20 mouse cellular contexts compared by ENCODE assay signal in genomic region chr9:15037237-15037636, GRCm38 (mm10). TPM values are rescaled to one million over a fixed set of nuclear protein-coding genes. Genes with fewer than 3 reads are reported as not detected.
A peak's percentile ranks its signal among the peaks of the same experiment; 100 is the strongest.
DNase-seq lines count a peak whose midpoint lies in the region; ATAC-seq and TF ChIP-seq lines count a peak whose summit lies in the region.
"Had no signal": no experiment of that assay in that cellular context is flagged by ENCODE, and none has a peak within 500 bp of the region (broad histone marks: within the 10 kb centered on the region; RNA-seq: fewer than 3 reads in every experiment).

No protein-coding gene starts in this region.

- H3K4me2 ChIP-seq in hindbrain, embryonic 12.5 days (replicated peaks) = no peak overlapping the region
- H3K4me2 ChIP-seq in hindbrain, embryonic 14.5 days (replicated peaks) = no peak overlapping the region
- H3K4me2 ChIP-seq in midbrain, embryonic 13.5 days (replicated peaks) = no peak overlapping the region
- H3K4me2 ChIP-seq in midbrain, embryonic 15.5 days = no peak overlapping the region
- H3K4me2 ChIP-seq: heart, embryonic 12.5 days; limb, embryonic 13.5 days; liver, embryonic 15.5 days had no signal

- H3K36me3 ChIP-seq in hindbrain, embryonic 12.5 days = 0 out of 2 replicates have a peak, but pooled peaks cover 6% of the 10 kb centered on the region
- 0 out of 2 replicates have a peak, but pooled peaks cover 2% of the 10 kb centered on the region for H3K36me3 ChIP-seq in hindbrain, embryonic 14.5 days (replicated peaks; ENCODE audit: control insufficient read depth, insufficient read depth)
- H3K36me3 ChIP-seq in midbrain, embryonic 13.5 days = peaks cover 15% of the 10 kb centered on the region
- H3K36me3 ChIP-seq in midbrain, embryonic 15.5 days (replicated peaks) = no peaks in the 10 kb centered on the region; the same call in 1 of the 2 replicates
- H3K36me3 ChIP-seq: heart, embryonic 12.5 days; liver, embryonic 15.5 days had no signal

- H3K4me1 ChIP-seq in hindbrain, embryonic 12.5 days = peaks cover 9% of the 10 kb centered on the region
- H3K4me1 ChIP-seq in hindbrain, embryonic 14.5 days (replicated peaks; ENCODE audit: control insufficient read depth, insufficient read depth, low read length) = peaks cover 7% of the 10 kb centered on the region
- peaks cover 47% of the 10 kb centered on the region for H3K4me1 ChIP-seq in midbrain, embryonic 13.5 days (replicated peaks)
- peaks cover 32% of the 10 kb centered on the region for H3K4me1 ChIP-seq in midbrain, embryonic 15.5 days
- H3K4me1 ChIP-seq in olfactory bulb, adult 2 months (ENCODE audit: control insufficient read depth, insufficient read depth, low read length) = peaks cover 32% of the 10 kb centered on the region

- H3K9me3 ChIP-seq in hindbrain, embryonic 12.5 days (replicated peaks) = no peaks in the 10 kb centered on the region
- no peaks in the 10 kb centered on the region for H3K9me3 ChIP-seq in hindbrain, embryonic 14.5 days (ENCODE audit: control insufficient read depth, low read length)
- no peaks in the 10 kb centered on the region for H3K9me3 ChIP-seq in midbrain, embryonic 13.5 days
- H3K9me3 ChIP-seq in midbrain, embryonic 15.5 days = no peaks in the 10 kb centered on the region
- H3K9me3 ChIP-seq: limb, embryonic 13.5 days; liver, embryonic 15.5 days had no signal

- no peak for ATAC-seq in hindbrain, embryonic 12.5 days (ENCODE audit: low FRiP score)
- no peak for ATAC-seq in hindbrain, embryonic 14.5 days (ENCODE audit: low FRiP score)
- ATAC-seq in midbrain, embryonic 13.5 days = no peak
- ATAC-seq in midbrain, embryonic 15.5 days (replicated peaks) = no peak
- peak; percentile 1 to 5; a peak in 1 of 4 replicates for ATAC-seq in hematopoietic stem cell, adult 5-6 weeks (replicated peaks in 1 of 2; ENCODE audit: insufficient read depth in 1 of 2, low FRiP score in 2 of 2, low TSS enrichment in 1 of 2, low read depth in 1 of 2, poor library complexity in 2 of 2, severe bottlenecking in 2 of 2)
- no peak for ATAC-seq in monocyte, adult 5-6 weeks (replicated peaks; ENCODE audit: insufficient number of reproducible peaks, low FRiP score, low TSS enrichment, poor library complexity, severe bottlenecking)
- ATAC-seq: activated CD4-positive, CD25-positive, alpha-beta regulatory T cell, adult 4 months; lung, postnatal 0 days; Patski had no signal

- TF ChIP-seq POLR2A in olfactory bulb, adult 2 months (IDR thresholded peaks at IDR 0.05; ENCODE audit: insufficient read depth, low read depth, low read length) = no peak

- no peaks in the 10 kb centered on the region for H3K27me3 ChIP-seq in hindbrain, embryonic 12.5 days
- H3K27me3 ChIP-seq in hindbrain, embryonic 14.5 days (ENCODE audit: control insufficient read depth, insufficient read depth, low read length) = no peaks in the 10 kb centered on the region
- no peaks in the 10 kb centered on the region for H3K27me3 ChIP-seq in midbrain, embryonic 13.5 days
- H3K27me3 ChIP-seq in midbrain, embryonic 15.5 days (replicated peaks) = no peaks in the 10 kb centered on the region
- H3K27me3 ChIP-seq: heart, embryonic 12.5 days; limb, embryonic 13.5 days; liver, embryonic 15.5 days; Patski had no signal

- TF ChIP-seq CTCF in olfactory bulb, adult 2 months (IDR thresholded peaks at IDR 0.05; ENCODE audit: insufficient read depth, low read depth, low read length) = no peak

- no peak overlapping the region for H3K9ac ChIP-seq in hindbrain, embryonic 12.5 days
- H3K9ac ChIP-seq in hindbrain, embryonic 14.5 days = no peak overlapping the region
- H3K9ac ChIP-seq in midbrain, embryonic 13.5 days (replicated peaks) = no peak overlapping the region
- no peak overlapping the region for H3K9ac ChIP-seq in midbrain, embryonic 15.5 days
- H3K9ac ChIP-seq: heart, embryonic 12.5 days; limb, embryonic 13.5 days; liver, embryonic 15.5 days had no signal

- H3K4me3 ChIP-seq in hindbrain, embryonic 12.5 days = no peak overlapping the region
- no peak overlapping the region for H3K4me3 ChIP-seq in hindbrain, embryonic 14.5 days (replicated peaks; ENCODE audit: low read length)
- H3K4me3 ChIP-seq in midbrain, embryonic 13.5 days (replicated peaks) = no peak overlapping the region
- no peak overlapping the region for H3K4me3 ChIP-seq in midbrain, embryonic 15.5 days
- H3K4me3 ChIP-seq in olfactory bulb, adult 2 months (ENCODE audit: insufficient read depth, low read depth, low read length) = no peak overlapping the region
- H3K4me3 ChIP-seq: heart, embryonic 12.5 days; limb, embryonic 13.5 days; liver, embryonic 15.5 days had no signal

- DNase-seq in hindbrain, embryonic 14.5 days (ENCODE audit: low spot score) = no peak
- DNase-seq in heart, postnatal 4 days = no peak
- DNase-seq: adrenal gland, postnatal 14 days; cerebellum, adult 18-20 months; cerebellum, postnatal 36 days; kidney, adult 11 months; right cerebral cortex, postnatal 4 days; thymus, adult 18-20 months had no signal

- peak overlapping the region; percentile 68; the same call in 1 of the 2 replicates for H3K27ac ChIP-seq in hindbrain, embryonic 12.5 days
- H3K27ac ChIP-seq in hindbrain, embryonic 14.5 days = no peak overlapping the region
- H3K27ac ChIP-seq in midbrain, embryonic 13.5 days = peak overlapping the region; percentile 77; the same call in 1 of the 2 replicates
- no peak overlapping the region for H3K27ac ChIP-seq in midbrain, embryonic 15.5 days
- H3K27ac ChIP-seq in olfactory bulb, adult 2 months (ENCODE audit: insufficient read depth, low read depth, low read length) = 0 out of 2 replicates have a peak overlapping the region, but pooled peaks have one; percentile 54
- H3K27ac ChIP-seq: limb, embryonic 13.5 days; liver, embryonic 15.5 days had no signal

RNA-seq across cellular contexts. Expression of gene Panx1, which starts 8.0 kb away (rescaled TPM):
- polyA plus RNA-seq in hindbrain, embryonic 12.5 days (2016; fragmentation: Nextera tagmentation; extraction: Ambion mirVana) = 104 and 114 TPM in 2 replicates
- 197 and 225 TPM in 2 replicates for polyA plus RNA-seq in hindbrain, embryonic 14.5 days (2014; fragmentation: Nextera tagmentation; extraction: Ambion mirVana)
- polyA plus RNA-seq in midbrain, embryonic 13.5 days (2015; fragmentation: Nextera tagmentation; extraction: Ambion mirVana) = 144 and 155 TPM in 2 replicates
- polyA plus RNA-seq in midbrain, embryonic 15.5 days (2015; fragmentation: Nextera tagmentation; extraction: Ambion mirVana) = 207 and 233 TPM in 2 replicates
- 19.4 and 33.1 TPM in 2 replicates for total RNA-seq in hematopoietic stem cell, adult 5-6 weeks (2017)
- polyA plus RNA-seq in olfactory bulb, adult 2 months (2012; ENCODE audit: insufficient read depth, insufficient read length, low replicate concordance, missing spikeins) = not detected in 2 replicates
- 10 to 100 TPM; 14.7 to 15.0 TPM for total RNA-seq in heart, postnatal 4 days (2021)
- total RNA-seq in monocyte, adult 5-6 weeks (2017) = 11.4 to 38.4 TPM (median 34.9 TPM) in 3 replicates

Comparison
In these comparisons a context has a peak if more than half of its experiments do, and no peak if none do; other contexts are left out.
1. H3K27ac ChIP-seq: peak in hindbrain, embryonic 12.5 days (single experiment), midbrain, embryonic 13.5 days (single experiment) and olfactory bulb, adult 2 months (single experiment); none in hindbrain, embryonic 14.5 days (single experiment) and midbrain, embryonic 15.5 days (single experiment).
2. ATAC-seq: peak in hematopoietic stem cell, adult 5-6 weeks (2 of 2); none in hindbrain, embryonic 12.5 days (single experiment), hindbrain, embryonic 14.5 days (single experiment), midbrain, embryonic 13.5 days (single experiment), midbrain, embryonic 15.5 days (single experiment) and monocyte, adult 5-6 weeks (single experiment).
3. RNA of gene Panx1, which starts 8.0 kb away (polyA plus RNA-seq): 207 to 233 TPM in midbrain, embryonic 15.5 days, 197 to 225 TPM in hindbrain, embryonic 14.5 days, 144 to 155 TPM in midbrain, embryonic 13.5 days and 104 to 114 TPM in hindbrain, embryonic 12.5 days; not detected in olfactory bulb, adult 2 months; every median in the first group is over 100 times any median in the second.